Mouse (Mus musculus): ENCODE data around the gene Tspan18. TPM values are rescaled to one million over a fixed set of nuclear protein-coding genes. Genes with fewer than 3 reads are reported as not detected.

The Tspan18 gene
- polyA plus RNA-seq, 1 experiment: 1.0 TPM

DNA sequence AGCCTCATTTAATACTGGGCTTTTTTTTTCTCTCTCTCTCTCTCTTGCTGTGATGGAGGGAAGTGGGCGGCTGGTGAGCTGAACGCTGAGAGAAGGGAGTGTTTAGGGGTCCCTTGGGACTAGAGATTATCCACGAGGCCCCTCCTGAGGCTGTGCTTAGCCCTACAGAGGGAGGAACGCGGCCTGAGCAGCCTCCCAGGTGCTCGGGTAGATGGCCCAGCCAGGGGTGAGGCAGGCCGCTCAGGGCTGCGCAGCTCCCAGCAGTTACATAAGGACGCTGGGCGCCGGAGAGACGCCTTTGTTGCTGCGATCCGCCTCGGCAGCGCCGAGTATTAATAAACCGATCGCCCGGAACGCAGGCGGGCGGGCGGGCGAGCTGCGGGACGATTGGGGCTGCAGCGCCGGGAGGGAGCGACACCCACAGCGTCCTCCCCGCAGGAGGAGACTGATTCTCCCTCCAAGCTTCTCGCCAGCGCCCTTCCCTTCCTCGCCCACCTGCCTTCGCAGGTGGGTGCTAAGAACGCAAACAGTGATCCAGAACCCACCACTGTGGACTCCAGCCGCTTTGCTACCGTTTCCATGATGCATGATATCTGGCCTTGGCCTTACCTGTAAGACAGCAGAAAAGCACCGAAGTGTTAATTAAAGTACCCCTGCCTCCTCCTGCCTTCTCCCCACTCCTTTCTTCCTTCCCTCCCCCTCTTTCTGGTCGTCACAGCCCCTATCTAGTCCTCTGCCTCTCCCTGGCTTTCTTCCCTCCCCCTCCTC lies 154.0 kb downstream of the Tspan18 start:
- H3K27ac ChIP-seq (ENCODE audit: insufficient read depth, low read length): peak overlapping the region; percentile 46
- peaks cover 6% of the 10 kb centered on the region for H3K4me1 ChIP-seq (ENCODE audit: control insufficient read depth, insufficient read depth, low read length)
- peak overlapping the region; percentile 50 for H3K9ac ChIP-seq (ENCODE audit: low read depth, poor library complexity, severe bottlenecking)
- no peak for TF ChIP-seq EP300 (IDR thresholded peaks at IDR 0.05; ENCODE audit: insufficient read depth, low read depth, low read length)
- no peak for TF ChIP-seq CTCF (IDR thresholded peaks at IDR 0.05; ENCODE audit: low read depth, low read length)
- no peak for TF ChIP-seq POLR2A (IDR thresholded peaks at IDR 0.05; ENCODE audit: insufficient read depth, low read length)
- no peaks in the 10 kb centered on the region for H3K27me3 ChIP-seq (ENCODE audit: control insufficient read depth, insufficient read depth, low read length, poor library complexity, severe bottlenecking)
- H3K36me3 ChIP-seq (ENCODE audit: control insufficient read depth, insufficient read depth, low read length, poor library complexity, severe bottlenecking): no peaks in the 10 kb centered on the region
- no peaks in the 10 kb centered on the region for H3K9me3 ChIP-seq (replicated peaks; ENCODE audit: control insufficient read depth, insufficient read depth, low read length, poor library complexity, severe bottlenecking)
- peak overlapping the region; percentile 61 for H3K4me3 ChIP-seq (ENCODE audit: low read depth, low read length)

DNA sequence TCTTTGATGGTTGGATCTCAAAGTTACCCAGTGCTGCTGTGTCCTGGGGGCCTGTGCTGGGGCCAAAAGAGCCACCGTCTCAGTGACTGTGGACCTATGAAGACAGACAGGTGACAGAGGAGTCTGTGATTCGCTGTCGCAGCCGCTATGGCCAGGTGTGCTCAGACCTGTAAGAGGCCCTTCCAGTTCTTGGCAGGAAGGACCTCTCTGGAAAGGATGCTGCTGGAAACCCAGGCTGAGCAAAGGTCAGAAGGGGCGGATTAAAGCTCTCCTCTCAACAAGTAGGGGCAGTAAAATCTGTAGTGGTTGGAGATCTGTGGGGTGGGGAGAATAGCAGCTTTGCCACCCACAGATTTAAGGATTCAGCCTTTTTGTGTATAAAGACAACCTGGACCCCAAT lies 154.7 kb downstream of the Tspan18 start:
- Histone ChIP-seq H3K27me3 (ENCODE audit: control insufficient read depth, insufficient read depth, low read length, poor library complexity, severe bottlenecking) (no peaks in the 10 kb centered on the region), H3K36me3 (ENCODE audit: control insufficient read depth, insufficient read depth, low read length, poor library complexity, severe bottlenecking) (no peaks in the 10 kb centered on the region), H3K4me1 (ENCODE audit: control insufficient read depth, insufficient read depth, low read length) (peaks cover 6% of the 10 kb centered on the region), H3K9ac (ENCODE audit: low read depth, poor library complexity, severe bottlenecking) (peak overlapping the region; percentile 50), H3K4me3 (ENCODE audit: low read depth, low read length) (no peak overlapping the region), H3K9me3 (replicated peaks; ENCODE audit: control insufficient read depth, insufficient read depth, low read length, poor library complexity, severe bottlenecking) (no peaks in the 10 kb centered on the region), H3K27ac (ENCODE audit: insufficient read depth, low read length) (no peak overlapping the region)
- TF ChIP-seq CTCF (IDR thresholded peaks at IDR 0.05; ENCODE audit: low read depth, low read length): no peak
- TF ChIP-seq EP300 (IDR thresholded peaks at IDR 0.05; ENCODE audit: insufficient read depth, low read depth, low read length): no peak
- TF ChIP-seq POLR2A (IDR thresholded peaks at IDR 0.05; ENCODE audit: insufficient read depth, low read length): no peak

DNA sequence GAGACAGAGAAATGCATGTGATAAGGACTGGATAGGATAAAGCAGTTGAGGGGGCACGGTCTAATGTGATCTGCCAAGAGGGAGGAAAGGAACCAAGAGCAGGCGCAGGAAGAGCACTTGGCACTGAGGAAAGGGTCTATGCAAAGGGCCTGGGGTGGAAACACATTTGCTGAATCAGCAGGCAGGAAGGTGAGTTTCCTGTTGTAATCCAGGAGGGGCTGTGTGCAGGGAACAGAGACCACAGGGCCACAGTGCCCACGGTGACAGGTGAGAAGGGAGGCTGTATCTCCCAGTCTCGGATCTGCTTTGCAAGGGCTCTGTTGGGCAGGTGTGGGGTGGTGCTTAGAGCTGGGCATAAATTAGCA lies 156.0 kb downstream of the Tspan18 start:
- H3K4me3 ChIP-seq (ENCODE audit: low read depth, low read length): no peak overlapping the region
- H3K4me1 ChIP-seq (ENCODE audit: control insufficient read depth, insufficient read depth, low read length): peaks cover 3% of the 10 kb centered on the region
- no peak overlapping the region for H3K9ac ChIP-seq (ENCODE audit: low read depth, poor library complexity, severe bottlenecking)

DNA sequence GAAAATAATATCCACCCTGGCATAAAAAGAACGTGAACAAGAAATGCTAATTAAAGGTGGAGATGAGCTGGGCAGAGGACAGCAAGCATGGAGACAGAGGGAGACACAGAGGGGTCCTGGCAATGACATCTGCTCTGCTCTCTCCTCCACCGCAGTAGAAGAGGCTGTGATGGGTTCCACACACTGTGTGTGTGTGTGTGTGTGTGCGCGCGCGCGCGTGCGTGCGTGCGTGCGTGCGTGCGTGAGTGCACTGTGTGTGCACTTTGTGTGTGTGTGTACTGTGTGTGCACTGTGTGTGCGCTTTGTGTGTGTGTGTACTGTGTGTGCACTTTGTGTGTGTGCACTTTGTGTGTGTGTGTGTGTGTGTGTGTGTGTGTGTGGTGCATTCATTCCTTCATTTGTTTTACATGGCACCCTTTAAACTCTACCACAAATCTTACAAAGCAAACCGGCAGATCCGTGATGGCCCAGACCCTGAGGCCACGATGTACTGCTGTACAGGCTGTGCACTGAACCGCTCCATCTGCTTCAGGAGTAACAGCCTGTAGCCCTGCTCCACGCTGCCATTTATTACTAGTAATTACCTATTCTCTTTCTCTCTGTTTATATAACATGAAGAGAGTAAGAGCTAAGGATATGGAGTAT lies 156.5 kb downstream of the Tspan18 start:
- no peaks in the 10 kb centered on the region for H3K27me3 ChIP-seq (ENCODE audit: control insufficient read depth, insufficient read depth, low read length, poor library complexity, severe bottlenecking)
- H3K9ac ChIP-seq (ENCODE audit: low read depth, poor library complexity, severe bottlenecking): no peak overlapping the region
- peaks cover 3% of the 10 kb centered on the region for H3K4me1 ChIP-seq (ENCODE audit: control insufficient read depth, insufficient read depth, low read length)
- no peak overlapping the region for H3K27ac ChIP-seq (ENCODE audit: insufficient read depth, low read length)
- H3K9me3 ChIP-seq (replicated peaks; ENCODE audit: control insufficient read depth, insufficient read depth, low read length, poor library complexity, severe bottlenecking): no peaks in the 10 kb centered on the region
- H3K36me3 ChIP-seq (ENCODE audit: control insufficient read depth, insufficient read depth, low read length, poor library complexity, severe bottlenecking): no peaks in the 10 kb centered on the region
- no peak overlapping the region for H3K4me3 ChIP-seq (ENCODE audit: low read depth, low read length)
- TF ChIP-seq CTCF (IDR thresholded peaks at IDR 0.05; ENCODE audit: low read depth, low read length): no peak
- no peak for TF ChIP-seq POLR2A (IDR thresholded peaks at IDR 0.05; ENCODE audit: insufficient read depth, low read length)
- TF ChIP-seq EP300 (IDR thresholded peaks at IDR 0.05; ENCODE audit: insufficient read depth, low read depth, low read length): no peak

More for the DNA sequence above, 156.0 kb downstream of the Tspan18 start:
- Histone ChIP-seq H3K9me3 (replicated peaks; ENCODE audit: control insufficient read depth, insufficient read depth, low read length, poor library complexity, severe bottlenecking) (no peaks in the 10 kb centered on the region), H3K27me3 (ENCODE audit: control insufficient read depth, insufficient read depth, low read length, poor library complexity, severe bottlenecking) (no peaks in the 10 kb centered on the region), H3K27ac (ENCODE audit: insufficient read depth, low read length) (no peak overlapping the region), H3K36me3 (ENCODE audit: control insufficient read depth, insufficient read depth, low read length, poor library complexity, severe bottlenecking) (no peaks in the 10 kb centered on the region)
- TF ChIP-seq POLR2A (IDR thresholded peaks at IDR 0.05; ENCODE audit: insufficient read depth, low read length) (no peak), CTCF (IDR thresholded peaks at IDR 0.05; ENCODE audit: low read depth, low read length) (no peak), EP300 (IDR thresholded peaks at IDR 0.05; ENCODE audit: insufficient read depth, low read depth, low read length) (no peak)

DNA sequence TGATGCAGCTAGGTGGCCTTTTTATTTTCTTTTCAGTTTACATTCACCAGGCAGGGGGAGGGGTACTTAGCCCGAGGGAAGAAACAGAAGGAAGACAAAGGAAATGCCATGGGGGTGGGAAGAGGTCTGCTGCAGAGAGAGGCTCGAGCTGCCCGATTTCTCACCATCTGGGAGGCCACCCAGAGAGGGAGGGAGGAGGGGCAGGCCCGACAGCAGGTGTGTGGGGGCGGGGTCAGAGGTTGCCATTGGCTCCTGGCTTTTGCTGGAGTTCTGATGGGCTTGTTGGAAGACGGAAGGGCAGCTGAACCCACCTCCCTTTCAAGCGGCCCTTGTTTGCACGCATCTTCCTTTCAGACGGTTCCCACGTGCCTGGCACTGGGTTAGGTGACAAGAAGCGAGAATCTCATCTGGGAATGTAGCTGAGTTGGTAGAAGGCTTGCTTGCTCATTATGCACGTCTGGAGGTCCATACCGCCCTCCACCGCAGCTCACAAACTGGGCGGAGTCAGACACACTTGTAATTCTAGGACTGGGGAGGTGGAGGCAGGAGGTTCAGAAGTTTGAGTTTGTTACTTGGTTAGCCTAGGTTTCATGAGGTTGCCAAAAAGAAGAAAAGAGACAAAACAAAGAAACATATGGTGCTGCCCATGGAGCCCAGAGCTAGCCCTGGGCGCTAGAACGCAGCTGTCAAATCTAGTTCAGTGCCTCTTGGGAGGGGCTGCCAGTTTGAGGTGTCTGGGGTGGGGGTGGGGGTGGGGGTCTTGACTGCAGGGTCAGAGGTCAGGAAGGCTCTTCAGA lies 157.2 kb downstream of the Tspan18 start:
- peaks cover 5% of the 10 kb centered on the region for H3K4me1 ChIP-seq (ENCODE audit: control insufficient read depth, insufficient read depth, low read length)
- no peak overlapping the region for H3K9ac ChIP-seq (ENCODE audit: low read depth, poor library complexity, severe bottlenecking)
- H3K27ac ChIP-seq (ENCODE audit: insufficient read depth, low read length): peak overlapping the region; percentile 56
- H3K36me3 ChIP-seq (ENCODE audit: control insufficient read depth, insufficient read depth, low read length, poor library complexity, severe bottlenecking): no peaks in the 10 kb centered on the region
- peak; percentile 93 for TF ChIP-seq EP300 (IDR thresholded peaks at IDR 0.05; ENCODE audit: insufficient read depth, low read depth, low read length)
- TF ChIP-seq POLR2A (IDR thresholded peaks at IDR 0.05; ENCODE audit: insufficient read depth, low read length): no peak
- H3K9me3 ChIP-seq (replicated peaks; ENCODE audit: control insufficient read depth, insufficient read depth, low read length, poor library complexity, severe bottlenecking): no peaks in the 10 kb centered on the region
- H3K4me3 ChIP-seq (ENCODE audit: low read depth, low read length): peak overlapping the region; percentile 69
- H3K27me3 ChIP-seq (ENCODE audit: control insufficient read depth, insufficient read depth, low read length, poor library complexity, severe bottlenecking): no peaks in the 10 kb centered on the region
